ENCODE assay signal across 8 mouse cellular contexts in the genomic region with DNA sequence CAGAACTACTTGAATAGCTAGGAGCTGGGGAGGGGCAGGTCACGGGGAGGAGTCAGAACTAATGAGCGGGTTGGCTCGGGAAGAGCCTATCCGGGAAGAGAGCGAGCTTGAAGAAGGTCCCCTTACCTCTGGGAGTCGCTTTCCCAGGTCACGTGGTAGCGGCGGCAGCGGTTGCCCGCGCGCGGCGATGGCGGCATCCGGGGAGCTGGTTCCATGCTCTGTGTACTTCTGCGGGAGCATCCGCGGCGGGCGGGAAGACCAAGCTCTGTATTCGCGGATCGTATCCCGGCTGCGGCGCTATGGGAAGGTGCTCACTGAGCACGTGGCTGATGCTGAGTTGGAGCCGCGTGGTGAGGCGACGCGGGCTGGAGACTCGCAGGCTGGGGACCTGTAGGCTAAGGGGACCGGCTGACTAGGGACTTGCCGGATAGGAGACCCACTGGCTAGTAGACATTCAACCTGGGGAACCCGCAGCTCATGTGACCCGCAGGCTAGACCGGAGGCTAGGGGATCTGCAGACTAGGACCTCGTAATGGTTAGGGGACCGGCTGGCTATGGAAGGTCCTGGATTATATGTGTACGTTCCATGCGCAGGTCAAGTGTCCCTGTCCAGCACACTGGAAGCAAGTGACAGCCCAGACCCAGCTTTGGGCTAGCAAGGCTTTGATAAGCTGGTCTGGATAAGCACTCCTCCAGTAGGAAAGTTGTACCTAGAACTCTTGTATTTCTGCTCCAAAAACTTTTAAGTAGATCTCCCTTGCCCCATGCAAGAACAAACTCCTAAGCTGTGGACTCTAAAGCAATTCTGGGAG. TPM values are rescaled to one million over a fixed set of nuclear protein-coding genes. Genes with fewer than 3 reads are reported as not detected.
DNase-seq lines count a peak whose midpoint lies in the region; ATAC-seq and TF ChIP-seq lines count a peak whose summit lies in the region.

A gene (plus strand): TSS at position 89 of the 812 bp plus-strand sequence.

- H3K4me2 ChIP-seq in heart, embryonic 11.5 days, result peak within 1 kb of the TSS; percentile 92
- H3K4me2 ChIP-seq in kidney, embryonic 15.5 days, result peak within 1 kb of the TSS; percentile 87
- H3K4me2 ChIP-seq in limb, embryonic 15.5 days, result peak within 1 kb of the TSS; percentile 90
- H3K4me2 ChIP-seq in midbrain, postnatal 0 days (ENCODE audit: low read depth, low read length, poor library complexity, severe bottlenecking), result peak within 1 kb of the TSS; percentile 94

- peaks cover 24% of the 10 kb centered on the region for H3K36me3 ChIP-seq in erythroblast, embryonic 14.5 days (ENCODE audit: control insufficient read depth)
- H3K36me3 ChIP-seq in heart, embryonic 11.5 days (ENCODE audit: control insufficient read depth, insufficient read depth, low read length), result peaks cover 4% of the 10 kb centered on the region; the same call in 1 of the 2 replicates
- H3K36me3 ChIP-seq in kidney, embryonic 15.5 days, result peaks cover 17% of the 10 kb centered on the region
- peaks cover 10% of the 10 kb centered on the region; the same call in 1 of the 2 replicates for H3K36me3 ChIP-seq in limb, embryonic 15.5 days
- H3K36me3 ChIP-seq in midbrain, postnatal 0 days (ENCODE audit: insufficient read depth, low read length), result peaks cover 16% of the 10 kb centered on the region; the same call in 1 of the 2 replicates

- H3K27me3 ChIP-seq in erythroblast, embryonic 14.5 days (ENCODE audit: control insufficient read depth), result peaks cover 19% of the 10 kb centered on the region
- peaks cover 9% of the 10 kb centered on the region for H3K27me3 ChIP-seq in heart, embryonic 11.5 days (ENCODE audit: control insufficient read depth, insufficient read depth, low read length)
- peaks cover 29% of the 10 kb centered on the region for H3K27me3 ChIP-seq in kidney, embryonic 15.5 days
- H3K27me3 ChIP-seq in limb, embryonic 15.5 days, result peaks cover 14% of the 10 kb centered on the region; the same call in 1 of the 2 replicates
- no peaks in the 10 kb centered on the region for H3K27me3 ChIP-seq in midbrain, postnatal 0 days (ENCODE audit: insufficient read depth, low read length)

- TF ChIP-seq CTCF in midbrain, postnatal 0 days (IDR thresholded peaks at IDR 0.05), result no peak

- no peaks in the 10 kb centered on the region for H3K9me3 ChIP-seq in erythroblast, embryonic 14.5 days (ENCODE audit: control insufficient read depth, low read length)
- no peaks in the 10 kb centered on the region for H3K9me3 ChIP-seq in heart, embryonic 11.5 days (replicated peaks; ENCODE audit: control insufficient read depth, low read length)
- no peaks in the 10 kb centered on the region for H3K9me3 ChIP-seq in kidney, embryonic 15.5 days (replicated peaks)
- H3K9me3 ChIP-seq in limb, embryonic 15.5 days, result no peaks in the 10 kb centered on the region
- no peaks in the 10 kb centered on the region for H3K9me3 ChIP-seq in midbrain, postnatal 0 days (ENCODE audit: low read length)

- WGBS in heart, embryonic 11.5 days (ENCODE audit: insufficient replicate concordance), result under 1% methylated on average over 44 of the region's 44 CpGs
- WGBS in kidney, embryonic 15.5 days, result under 1% methylated on average over 44 of the region's 44 CpGs
- WGBS in limb, embryonic 15.5 days, result under 1% methylated on average over 44 of the region's 44 CpGs
- under 1% methylated on average over 44 of the region's 44 CpGs for WGBS in midbrain, postnatal 0 days

- peak; percentile 72 for DNase-seq in CD4-positive, CD25-positive, alpha-beta regulatory T cell, adult 2 months (ENCODE audit: low read depth, low spot score)
- DNase-seq in brain, embryonic 18.5 days (ENCODE audit: low read depth, low spot score), result peak; percentile 82
- peak; percentile 93 for DNase-seq in midbrain, postnatal 0 days (ENCODE audit: low spot score)
- peak; percentile 60 to 79 for DNase-seq in spleen, postnatal 4 days (ENCODE audit: low spot score in 2 of 2)

- H3K4me1 ChIP-seq in erythroblast, embryonic 14.5 days (ENCODE audit: control insufficient read depth), result peaks cover 30% of the 10 kb centered on the region
- H3K4me1 ChIP-seq in heart, embryonic 11.5 days (ENCODE audit: control insufficient read depth, insufficient read depth, low read length), result peaks cover 5% of the 10 kb centered on the region; the same call in 1 of the 2 replicates
- peaks cover 19% of the 10 kb centered on the region for H3K4me1 ChIP-seq in kidney, embryonic 15.5 days
- H3K4me1 ChIP-seq in limb, embryonic 15.5 days, result peaks cover 12% of the 10 kb centered on the region
- H3K4me1 ChIP-seq in midbrain, postnatal 0 days (ENCODE audit: insufficient read depth, low read length), result no peaks in the 10 kb centered on the region; the same call in 1 of the 2 replicates

- peak within 1 kb of the TSS; percentile 82 for H3K9ac ChIP-seq in heart, embryonic 11.5 days (ENCODE audit: low read depth, low read length)
- peak within 1 kb of the TSS; percentile 65 for H3K9ac ChIP-seq in kidney, embryonic 15.5 days
- peak within 1 kb of the TSS; percentile 62 for H3K9ac ChIP-seq in limb, embryonic 15.5 days
- H3K9ac ChIP-seq in midbrain, postnatal 0 days (replicated peaks; ENCODE audit: low read length, poor library complexity, severe bottlenecking), result peak within 1 kb of the TSS; percentile 62

- peak within 1 kb of the TSS; percentile 77 for H3K4me3 ChIP-seq in erythroblast, embryonic 14.5 days (replicated peaks)
- peak within 1 kb of the TSS; percentile 53 for H3K4me3 ChIP-seq in heart, embryonic 11.5 days (ENCODE audit: low read depth, low read length)
- peak within 1 kb of the TSS; percentile 66 for H3K4me3 ChIP-seq in kidney, embryonic 15.5 days (replicated peaks)
- H3K4me3 ChIP-seq in limb, embryonic 15.5 days, result peak within 1 kb of the TSS; percentile 56
- peak within 1 kb of the TSS; percentile 44 for H3K4me3 ChIP-seq in midbrain, postnatal 0 days (ENCODE audit: low read depth, low read length)

- no peak within 1 kb of the TSS for H3K27ac ChIP-seq in heart, embryonic 11.5 days (ENCODE audit: low read depth, low read length)
- peak within 1 kb of the TSS; percentile 41; the same call in 1 of the 2 replicates for H3K27ac ChIP-seq in kidney, embryonic 15.5 days
- no peak within 1 kb of the TSS for H3K27ac ChIP-seq in limb, embryonic 15.5 days
- H3K27ac ChIP-seq in midbrain, postnatal 0 days (ENCODE audit: low read depth, low read length), result no peak within 1 kb of the TSS

- ATAC-seq in heart, embryonic 11.5 days (replicated peaks; ENCODE audit: insufficient number of reproducible peaks, low FRiP score, low TSS enrichment), result peak; percentile 89
- peak; percentile 95 for ATAC-seq in kidney, embryonic 15.5 days (replicated peaks; ENCODE audit: low FRiP score)
- ATAC-seq in limb, embryonic 15.5 days (ENCODE audit: insufficient number of reproducible peaks, low FRiP score, low TSS enrichment, low read depth), result peak; percentile 84
- peak; percentile 91 for ATAC-seq in midbrain, postnatal 0 days (ENCODE audit: low FRiP score)

RNA-seq across cellular contexts. Expression of the gene that starts here (rescaled TPM):
- 1.5 and 1.9 TPM in 2 replicates for polyA plus RNA-seq in erythroblast, embryonic 14.5 days (2012)
- 27.9 and 28.4 TPM in 2 replicates for polyA plus RNA-seq in heart, embryonic 11.5 days (2014; fragmentation: Nextera tagmentation; extraction: Ambion mirVana)
- 58.0 and 58.5 TPM in 2 replicates for polyA plus RNA-seq in kidney, embryonic 15.5 days (2015; fragmentation: Nextera tagmentation; extraction: Ambion mirVana)
- polyA plus RNA-seq in limb, embryonic 15.5 days (2015; fragmentation: Nextera tagmentation; extraction: Ambion mirVana), result 29.3 and 33.8 TPM in 2 replicates
- 4.0 and 4.1 TPM in 2 replicates for total RNA-seq in midbrain, postnatal 0 days (2014; rRNA removed)
- polyA plus RNA-seq in midbrain, postnatal 0 days (2015; fragmentation: Nextera tagmentation; extraction: Ambion mirVana), result 10.2 and 10.4 TPM in 2 replicates
